Mouse (Mus musculus): Measurements from ENCODE around the gene Tinf2.

Gene Tinf2

GRCm38 (mm10) chr14:55634874-55635522 lies 46.6 kb downstream of the Tinf2 start:
- peak; percentile 27 to 50 for DNase-seq

- peak; percentile 56 to 76 for DNase-seq
Observed at GRCm38 (mm10) chr14:55629312-55629711, 52.3 kb downstream of the Tinf2 start.

DNA sequence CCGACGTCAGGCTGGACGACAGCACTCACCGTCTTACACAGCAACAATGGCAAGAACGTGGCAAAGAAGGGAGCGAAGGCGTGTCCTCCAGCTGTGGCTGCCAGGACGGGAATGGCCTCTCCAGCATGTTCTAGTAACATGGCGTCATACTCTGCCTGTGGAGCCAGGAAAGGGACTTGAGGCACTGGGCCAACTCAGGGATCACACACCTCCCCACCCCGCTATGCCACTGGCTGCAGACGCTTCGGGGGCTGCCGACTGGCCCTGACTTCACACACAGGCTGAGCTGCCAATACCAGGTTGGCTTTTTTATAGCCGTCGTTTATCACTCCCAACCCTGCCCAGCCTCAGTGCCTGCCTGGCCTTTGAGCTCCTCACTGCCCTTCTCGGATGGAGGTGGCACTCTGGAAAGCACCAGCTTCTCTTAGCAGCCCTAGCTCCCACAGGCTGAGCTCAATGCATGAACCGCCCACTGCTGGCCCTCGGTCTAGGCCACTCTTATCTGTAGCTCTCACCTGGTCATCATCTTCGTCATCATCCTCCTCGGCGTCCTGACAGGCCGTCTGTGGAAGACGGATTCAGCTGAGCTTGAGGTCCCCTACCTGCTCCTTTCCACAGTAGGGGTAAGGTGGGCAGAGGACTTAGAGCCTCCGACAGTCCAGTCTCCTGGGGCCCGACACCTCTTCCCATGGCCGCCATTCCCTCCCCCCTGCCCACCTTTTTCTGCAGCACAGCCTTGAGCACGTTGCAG lies 53.4 kb downstream of the Tinf2 start:
- DNase-seq: no peak
